Mouse (Mus musculus) MEL (cell line): ENCODE data around the gene Col6a3. TPM values are rescaled to one million over a fixed set of nuclear protein-coding genes. Genes with fewer than 3 reads are reported as not detected.

Experiments
- DNase-seq: peaks from one replicate; pipeline ENCODE4 v3.0.0; 2011; ENCODE audit warnings: low read depth, low spot score
- H3K27ac ChIP-seq: 2 replicates; pipeline ENCODE4 v1.5.1; 2012; ENCODE audit warnings: low read depth, mild to moderate bottlenecking, control low read depth, low read length, moderate library complexity; ENCODE audit not compliant: control insufficient read depth
- H3K27me3 ChIP-seq, 2 experiments: fragments of 150-350 bp in 1 of 2; sonication (generic) in 1 of 2; 2 replicates each; pipeline ENCODE4 v1.6.1; 2012; ENCODE audit warnings: low read length in 2 of 2, mild to moderate bottlenecking in 2 of 2, improper control_type of control experiment in 1 of 2, moderate library complexity in 1 of 2; ENCODE audit not compliant: insufficient read depth in 2 of 2, control insufficient read depth in 1 of 2
- H3K36me3 ChIP-seq, 2 experiments: 2 replicates each; pipeline ENCODE4 v1.6.1; 2012 to 2014; ENCODE audit warnings: low read length in 2 of 2, improper control_type of control experiment in 1 of 2, inconsistent platforms in 1 of 2, mild to moderate bottlenecking in 1 of 2; ENCODE audit not compliant: insufficient read depth in 2 of 2, control insufficient read depth in 1 of 2
- H3K4me1 ChIP-seq, 2 experiments: fragments of 150-350 bp in 1 of 2; sonication (generic) in 1 of 2; 2 replicates each; pipeline ENCODE4 v1.6.1; 2012; ENCODE audit warnings: low read length in 2 of 2, improper control_type of control experiment in 1 of 2, mild to moderate bottlenecking in 1 of 2; ENCODE audit not compliant: insufficient read depth in 2 of 2, control insufficient read depth in 1 of 2
- H3K4me3 ChIP-seq, 2 experiments: fragments of 150-350 bp in 1 of 2; sonication (generic) in 1 of 2; 2 replicates each; pipeline ENCODE4 v1.5.1; 2012; ENCODE audit warnings: low read depth in 2 of 2, low read length in 2 of 2, mild to moderate bottlenecking in 2 of 2, moderate library complexity in 2 of 2, control low read depth in 1 of 2, improper control_type of control experiment in 1 of 2; ENCODE audit not compliant: control insufficient read depth in 1 of 2, insufficient read depth in 1 of 2
- H3K79me2 ChIP-seq: 2 replicates; pipeline ENCODE4 v1.6.1; 2012; ENCODE audit warnings: mild to moderate bottlenecking, low read length, moderate library complexity; ENCODE audit not compliant: control insufficient read depth, poor library complexity, insufficient read depth
- H3K9ac ChIP-seq: 2 replicates; pipeline ENCODE4 v1.6.1; 2012; ENCODE audit warnings: low read depth, mild to moderate bottlenecking, control low read depth, low read length, moderate library complexity; ENCODE audit not compliant: control insufficient read depth, poor library complexity, severe bottlenecking
- H3K9me3 ChIP-seq: fragments of 150-350 bp; sonication (generic); replicated peaks from 2 replicates; pipeline ENCODE4 v1.6.1; 2012; ENCODE audit warnings: mild to moderate bottlenecking, low read length, improper control_type of control experiment, moderate library complexity; ENCODE audit not compliant: insufficient read depth
- CHD2 ChIP-seq: IDR thresholded peaks from 2 replicates; pipeline ENCODE4 v1.6.1; 2011; ENCODE audit warnings: low read length, improper control_type of control experiment
- E2F4 ChIP-seq: IDR thresholded peaks from 2 replicates; pipeline ENCODE4 v1.6.1; 2011; ENCODE audit warnings: low read depth, low read length, improper control_type of control experiment, borderline replicate concordance
- ELF1 ChIP-seq: IDR thresholded peaks from 2 replicates; pipeline ENCODE4 v1.6.1; 2014; ENCODE audit warnings: low read depth, mild to moderate bottlenecking, inconsistent platforms, low read length, improper control_type of control experiment, moderate library complexity
- KAT2A ChIP-seq: conservative IDR thresholded peaks from 2 replicates; pipeline ENCODE4 v1.6.1; 2012; ENCODE audit warnings: low read depth, low read length, improper control_type of control experiment, inconsistent platforms
- MAFK ChIP-seq: IDR thresholded peaks from 2 replicates; pipeline ENCODE4 v1.6.1; 2011; ENCODE audit warnings: low read depth, mild to moderate bottlenecking, low read length, improper control_type of control experiment, borderline replicate concordance
- MAZ ChIP-seq: IDR thresholded peaks from 2 replicates; pipeline ENCODE4 v1.6.1; 2012; ENCODE audit warnings: low read depth, mild to moderate bottlenecking, inconsistent platforms, low read length, improper control_type of control experiment
- MEF2A ChIP-seq: IDR thresholded peaks from 2 replicates; pipeline ENCODE4 v1.6.1; 2014; ENCODE audit warnings: low read depth, mild to moderate bottlenecking, inconsistent platforms, low read length, improper control_type of control experiment; ENCODE audit not compliant: poor library complexity, insufficient replicate concordance, severe bottlenecking; ENCODE audit errors: extremely low read depth
- MXI1 ChIP-seq: IDR thresholded peaks from 2 replicates; pipeline ENCODE4 v1.6.1; 2011; ENCODE audit warnings: mild to moderate bottlenecking, low read depth, low read length, improper control_type of control experiment
- MYB ChIP-seq: IDR thresholded peaks from 2 replicates; pipeline ENCODE4 v1.6.1; 2011; ENCODE audit warnings: mild to moderate bottlenecking, low read depth, low read length, improper control_type of control experiment
- MYC ChIP-seq: IDR thresholded peaks from 2 replicates; pipeline ENCODE4 v1.6.1; 2011; ENCODE audit warnings: low read depth, mild to moderate bottlenecking, low read length, improper control_type of control experiment, moderate library complexity
- NELFE ChIP-seq: IDR thresholded peaks from 2 replicates; pipeline ENCODE4 v1.6.1; 2011; ENCODE audit warnings: low read depth, low read length, improper control_type of control experiment
- NRF1 ChIP-seq: IDR thresholded peaks from 2 replicates; pipeline ENCODE4 v1.6.1; 2014; ENCODE audit warnings: low read depth, mild to moderate bottlenecking, inconsistent platforms, low read length, improper control_type of control experiment, moderate library complexity; ENCODE audit not compliant: poor library complexity, insufficient read depth, severe bottlenecking
- POLR2A ChIP-seq, 2 experiments: IDR thresholded peaks; 2 replicates each; pipeline ENCODE4 v1.6.1; 2011 to 2012; ENCODE audit warnings: low read length in 2 of 2, mild to moderate bottlenecking in 2 of 2, control low read depth in 1 of 2, improper control_type of control experiment in 1 of 2, low read depth in 1 of 2, moderate library complexity in 1 of 2; ENCODE audit not compliant: control insufficient read depth in 1 of 2, insufficient read depth in 1 of 2, poor library complexity in 1 of 2
- RAD21 ChIP-seq: IDR thresholded peaks from 2 replicates; pipeline ENCODE4 v1.6.1; 2011; ENCODE audit warnings: mild to moderate bottlenecking, low read depth, low read length, improper control_type of control experiment
- RCOR1 ChIP-seq: IDR thresholded peaks from 2 replicates; pipeline ENCODE4 v1.6.1; 2012; ENCODE audit warnings: low read depth, mild to moderate bottlenecking, inconsistent platforms, low read length, improper control_type of control experiment
- TAL1 ChIP-seq: IDR thresholded peaks from 2 replicates; pipeline ENCODE4 v1.6.1; 2012; ENCODE audit warnings: mild to moderate bottlenecking, inconsistent platforms, low read length, moderate library complexity, mixed read lengths
- TBP ChIP-seq: IDR thresholded peaks from 2 replicates; pipeline ENCODE4 v1.8.0; 2011; ENCODE audit warnings: low read depth, low read length, improper control_type of control experiment
- USF2 ChIP-seq, 2 experiments: IDR thresholded peaks; 2 replicates each; pipeline ENCODE4 v1.6.1; 2011 to 2012; ENCODE audit warnings: improper control_type of control experiment in 2 of 2, low read length in 2 of 2, borderline replicate concordance in 1 of 2, inconsistent platforms in 1 of 2, low read depth in 1 of 2, mild to moderate bottlenecking in 1 of 2; ENCODE audit not compliant: insufficient read depth in 1 of 2
- ZC3H11A ChIP-seq: IDR thresholded peaks from 2 replicates; pipeline ENCODE4 v1.6.1; 2012; ENCODE audit warnings: low read depth, mild to moderate bottlenecking, inconsistent platforms, low read length, improper control_type of control experiment
- ZMIZ1 ChIP-seq: IDR thresholded peaks from 2 replicates; pipeline ENCODE4 v1.6.1; 2012; ENCODE audit warnings: low read depth, mild to moderate bottlenecking, inconsistent platforms, low read length, improper control_type of control experiment, moderate library complexity
- ZNF384 ChIP-seq: IDR thresholded peaks from 2 replicates; pipeline ENCODE4 v1.6.1; 2012; ENCODE audit warnings: low read depth, mild to moderate bottlenecking, inconsistent platforms, low read length, improper control_type of control experiment
- polyA plus RNA-seq, 2 experiments: library from polyadenylated mRNA; stranded (reverse) in 1 of 2; unstranded in 1 of 2; fragments of >175 nt in 1 of 2; fragments of >200 nt in 1 of 2; gene quantifications; 2 replicates each; pipeline versions ENCODE4 v1.2.1 to v1.2.4; 2012; ENCODE audit warnings: low replicate concordance in 2 of 2, low read depth in 1 of 2; ENCODE audit not compliant: insufficient read length in 2 of 2, insufficient read depth in 1 of 2, missing spikeins in 1 of 2
- total RNA-seq: library from RNA; depleted of rRNA; stranded (reverse); fragments of 300-350 nt; gene quantifications from 2 replicates; pipeline ENCODE4 v1.2.3, GENCODE M21; 2012

Gene Col6a3
- total and polyA plus RNA-seq, 3 experiments = not detected

- Histone ChIP-seq H3K79me2 (no peaks in the 10 kb centered on the region), H3K36me3 (no peaks in the 10 kb centered on the region), H3K9me3 (no peaks in the 10 kb centered on the region), H3K9ac (no peak overlapping the region), H3K4me1 (no peaks in the 10 kb centered on the region), H3K27ac (no peak overlapping the region), H3K4me3 (no peak overlapping the region), H3K27me3 (no peaks in the 10 kb centered on the region)
- TF ChIP-seq ZNF384 (no peak), NRF1 (no peak), RCOR1 (no peak), USF2 (IDR thresholded peaks at IDR 0.05; ENCODE audit: borderline replicate concordance in 1 of 2, insufficient read depth in 1 of 2, low read depth in 1 of 2, low read length in 2 of 2) (no peak)
- no peak for DNase-seq
Observed at GRCm38 (mm10) chr1:90836178-90836740, 7.5 kb downstream of the Col6a3 start.

DNA sequence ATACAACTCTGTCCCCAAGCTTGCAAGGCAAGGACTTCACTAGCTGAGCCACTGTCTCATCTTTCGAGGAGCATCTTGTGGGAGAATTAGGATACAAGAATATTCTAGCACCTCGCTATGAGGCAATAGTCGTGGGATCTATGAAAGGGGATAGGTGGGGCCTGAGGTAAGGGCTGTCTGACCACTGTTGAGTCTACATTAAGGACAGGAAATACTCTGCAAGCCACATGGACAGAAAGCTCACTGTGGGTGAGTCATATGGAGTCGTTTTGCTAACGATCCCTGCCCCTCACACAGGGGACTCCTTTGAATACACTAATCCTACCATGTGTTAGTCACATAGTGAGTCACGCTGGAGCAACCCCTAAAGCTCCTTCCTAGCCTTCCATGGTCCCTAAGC lies 9.1 kb downstream of the Col6a3 start:
- no peaks in the 10 kb centered on the region for H3K9me3 ChIP-seq
- TF ChIP-seq RCOR1 (no peak), MAFK (no peak), TBP (no peak), MYC (no peak), TAL1 (no peak), ELF1 (no peak), NELFE (no peak), MXI1 (no peak), MAZ (no peak), CHD2 (no peak)
- H3K36me3 ChIP-seq = no peaks in the 10 kb centered on the region
- no peaks in the 10 kb centered on the region for H3K4me1 ChIP-seq
- H3K4me3 ChIP-seq = no peak overlapping the region
- no peak overlapping the region for H3K27ac ChIP-seq
- H3K79me2 ChIP-seq = no peaks in the 10 kb centered on the region
- H3K27me3 ChIP-seq = no peaks in the 10 kb centered on the region
- no peak for DNase-seq
- no peak overlapping the region for H3K9ac ChIP-seq

GRCm38 (mm10) chr1:90830006-90830405 lies 13.8 kb downstream of the Col6a3 start:
- H3K9ac ChIP-seq = no peak overlapping the region
- DNase-seq = no peak
- H3K4me1 ChIP-seq = no peaks in the 10 kb centered on the region
- H3K36me3 ChIP-seq = no peaks in the 10 kb centered on the region
- TF ChIP-seq RAD21 (no peak), E2F4 (no peak), ZC3H11A (no peak), KAT2A (no peak), USF2 (IDR thresholded peaks at IDR 0.05; ENCODE audit: borderline replicate concordance in 1 of 2, insufficient read depth in 1 of 2, low read depth in 1 of 2, low read length in 2 of 2) (no peak), MAZ (no peak), MXI1 (no peak), MEF2A (no peak), POLR2A (IDR thresholded peaks at IDR 0.05; ENCODE audit: control insufficient read depth in 1 of 2, insufficient read depth in 1 of 2, low read depth in 1 of 2, low read length in 2 of 2, poor library complexity in 1 of 2) (no peak), NELFE (no peak), ZMIZ1 (no peak), MYB (no peak)
- no peaks in the 10 kb centered on the region for H3K9me3 ChIP-seq
- H3K4me3 ChIP-seq = no peak overlapping the region
- H3K27ac ChIP-seq = no peak overlapping the region
- H3K79me2 ChIP-seq = no peaks in the 10 kb centered on the region
- H3K27me3 ChIP-seq = no peaks in the 10 kb centered on the region
